Mouse (Mus musculus): Measurements from ENCODE around the gene Megf8. TPM values are rescaled to one million over a fixed set of nuclear protein-coding genes. Genes with fewer than 3 reads are reported as not detected.

The Megf8 gene
- total RNA-seq, 2 experiments from 2014 or later, result 0.42 TPM; not detected in 1

Other genes with a start within 250 kb of the Megf8 start
- gene Grik5, start 244.8 kb upstream of the Megf8 start, total RNA-seq (2015; ENCODE audit: low replicate concordance), result 5.4 and 12.3 TPM in 2 replicates
- gene Grik5, start 244.8 kb upstream of the Megf8 start, total RNA-seq (2017; ENCODE audit: low replicate concordance), result 2.2 and 3.7 TPM in 2 replicates
- gene Zfp574, start 244.6 kb upstream of the Megf8 start, total RNA-seq (2015; ENCODE audit: low replicate concordance), result 7.5 and 7.6 TPM in 2 replicates
- gene Zfp574, start 244.6 kb upstream of the Megf8 start, total RNA-seq (2017; ENCODE audit: low replicate concordance), result 4.5 and 6.0 TPM in 2 replicates
- gene Pou2f2, start 137.4 kb upstream of the Megf8 start, total RNA-seq (2015; ENCODE audit: low replicate concordance), result 4.2 and 6.1 TPM in 2 replicates
- gene Pou2f2, start 137.4 kb upstream of the Megf8 start, total RNA-seq (2017; ENCODE audit: low replicate concordance), result 1.6 and 2.7 TPM in 2 replicates
- gene Dedd2, start 96.5 kb upstream of the Megf8 start, total RNA-seq (2015; ENCODE audit: low replicate concordance), result 29.9 and 31.4 TPM in 2 replicates
- gene Dedd2, start 96.5 kb upstream of the Megf8 start, total RNA-seq (2017; ENCODE audit: low replicate concordance), result 87.7 and 89.0 TPM in 2 replicates
- 18.0 and 32.8 TPM in 2 replicates for gene Zfp526, start 95.7 kb upstream of the Megf8 start, total RNA-seq (2015; ENCODE audit: low replicate concordance)
- gene Zfp526, start 95.7 kb upstream of the Megf8 start, total RNA-seq (2017; ENCODE audit: low replicate concordance), result 27.6 and 29.6 TPM in 2 replicates
- gene Gsk3a, start 79.3 kb upstream of the Megf8 start, total RNA-seq (2015; ENCODE audit: low replicate concordance), result 122 and 132 TPM in 2 replicates
- gene Gsk3a, start 79.3 kb upstream of the Megf8 start, total RNA-seq (2017; ENCODE audit: low replicate concordance), result 53.0 and 74.3 TPM in 2 replicates
- gene Erf, start 66.4 kb upstream of the Megf8 start, total RNA-seq (2015; ENCODE audit: low replicate concordance), result 0.72 and 3.4 TPM in 2 replicates
- gene Erf, start 66.4 kb upstream of the Megf8 start, total RNA-seq (2017; ENCODE audit: low replicate concordance), result 0.61 and 1.8 TPM in 2 replicates
- 114 and 181 TPM in 2 replicates for gene Cic, start 49.5 kb upstream of the Megf8 start, total RNA-seq (2015; ENCODE audit: low replicate concordance)
- gene Cic, start 49.5 kb upstream of the Megf8 start, total RNA-seq (2017; ENCODE audit: low replicate concordance), result 70.5 and 90.7 TPM in 2 replicates
- gene Pafah1b3, start 19.2 kb upstream of the Megf8 start, total RNA-seq (2015; ENCODE audit: low replicate concordance), result 20.2 and 26.8 TPM in 2 replicates
- gene Pafah1b3, start 19.2 kb upstream of the Megf8 start, total RNA-seq (2017; ENCODE audit: low replicate concordance), result 8.9 and 17.3 TPM in 2 replicates
- not detected in 2 replicates for gene Prr19, start 15.8 kb upstream of the Megf8 start, total RNA-seq (2015; ENCODE audit: low replicate concordance)
- not detected in 2 replicates for gene Prr19, start 15.8 kb upstream of the Megf8 start, total RNA-seq (2017; ENCODE audit: low replicate concordance)
- gene Tmem145, start 11.1 kb upstream of the Megf8 start, total RNA-seq (2015; ENCODE audit: low replicate concordance), result not detected in 2 replicates
- gene Tmem145, start 11.1 kb upstream of the Megf8 start, total RNA-seq (2017; ENCODE audit: low replicate concordance), result not detected in 2 replicates
- not detected in 2 replicates for gene Cnfn, start 52.6 kb downstream of the Megf8 start, total RNA-seq (2015; ENCODE audit: low replicate concordance)
- gene Cnfn, start 52.6 kb downstream of the Megf8 start, total RNA-seq (2017; ENCODE audit: low replicate concordance), result not detected in 2 replicates
- gene Lipe, start 81.5 kb downstream of the Megf8 start, total RNA-seq (2015; ENCODE audit: low replicate concordance), result 1.1 and 10.9 TPM in 2 replicates
- gene Lipe, start 81.5 kb downstream of the Megf8 start, total RNA-seq (2017; ENCODE audit: low replicate concordance), result 0.23 and 13.1 TPM in 2 replicates
- not detected in 2 replicates for gene Cxcl17, start 95.7 kb downstream of the Megf8 start, total RNA-seq (2015; ENCODE audit: low replicate concordance)
- gene Cxcl17, start 95.7 kb downstream of the Megf8 start, total RNA-seq (2017; ENCODE audit: low replicate concordance), result not detected in 2 replicates
- gene Ceacam1, start 160.4 kb downstream of the Megf8 start, total RNA-seq (2015; ENCODE audit: low replicate concordance), result 52.0 and 58.4 TPM in 2 replicates
- 9.5 and 13.3 TPM in 2 replicates for gene Ceacam1, start 160.4 kb downstream of the Megf8 start, total RNA-seq (2017; ENCODE audit: low replicate concordance)
- gene Ceacam2, start 222.7 kb downstream of the Megf8 start, total RNA-seq (2015; ENCODE audit: low replicate concordance), result not detected in 2 replicates
- gene Ceacam2, start 222.7 kb downstream of the Megf8 start, total RNA-seq (2017; ENCODE audit: low replicate concordance), result not detected in 2 replicates

Measured in erythroid progenitor cell, adult 5-6 weeks (primary cell).